Mouse (Mus musculus) embryonic facial prominence, embryonic 10.5 days (tissue): ENCODE measurements around the gene Phf2. TPM values are rescaled to one million over a fixed set of nuclear protein-coding genes. Genes with fewer than 3 reads are reported as not detected.

Experiments
- DNase-seq: peaks from one replicate; pipeline ENCODE4 v3.0.0-alpha.2; 2017; ENCODE audit warnings: low spot score
- H3K27ac ChIP-seq: fragments of 300-500 bp; sonication (generic); replicated peaks from 2 replicates; pipeline ENCODE4 v1.5.1; 2016; ENCODE audit warnings: mild to moderate bottlenecking
- H3K27me3 ChIP-seq: fragments of 300-500 bp; sonication (generic); replicated peaks from 2 replicates; pipeline ENCODE4 v1.6.1; 2016; ENCODE audit warnings: low read depth, mild to moderate bottlenecking; ENCODE audit not compliant: poor library complexity, severe bottlenecking
- H3K36me3 ChIP-seq: fragments of 300-500 bp; sonication (generic); replicated peaks from 2 replicates; pipeline ENCODE4 v1.6.1; 2016; ENCODE audit warnings: mild to moderate bottlenecking, moderate library complexity
- H3K4me1 ChIP-seq: fragments of 300-500 bp; sonication (generic); 2 replicates; pipeline ENCODE4 v1.6.1; 2016
- H3K4me3 ChIP-seq: fragments of 300-500 bp; sonication (generic); 2 replicates; pipeline ENCODE4 v1.5.1; 2016; ENCODE audit warnings: mild to moderate bottlenecking, moderate library complexity
- H3K9me3 ChIP-seq: fragments of 300-500 bp; sonication (generic); 2 replicates; pipeline ENCODE4 v1.6.1; 2016; ENCODE audit warnings: mild to moderate bottlenecking
- WGBS: fragments of 180-500 bp; shearing (Covaris S2); methylation state at CpG from one replicate; pipeline ENCODE4 v1.1.7; 2016; 5-methylcytosine and 5-hydroxymethylcytosine counted together
- polyA plus RNA-seq: library from polyadenylated mRNA; unstranded; fragments of >200 nt; fragmentation: Nextera tagmentation; extraction: Ambion mirVana; gene quantifications from 2 replicates; pipeline ENCODE4 v1.2.1, GENCODE M21; 2016

The Phf2 gene
- polyA plus RNA-seq, 1 experiment from 2014 or later: 8.1 TPM

- H3K36me3 ChIP-seq: no peaks in the 10 kb centered on the region
- H3K9me3 ChIP-seq: no peaks in the 10 kb centered on the region
- no peak overlapping the region for H3K27ac ChIP-seq
- H3K4me1 ChIP-seq: peaks cover 46% of the 10 kb centered on the region
- no peak for DNase-seq
- WGBS: 80% methylated on average over 8 of the region's 8 CpGs
- peaks cover 24% of the 10 kb centered on the region for H3K27me3 ChIP-seq
- no peak overlapping the region for H3K4me3 ChIP-seq
These were observed 86.2 kb downstream of the Phf2 start for GRCm38 (mm10) chr13:48784594-48785298.

GRCm38 (mm10) chr13:48784151-48784550, 86.8 kb downstream of the Phf2 start:
- Histone ChIP-seq H3K36me3 (no peaks in the 10 kb centered on the region), H3K4me3 (no peak overlapping the region), H3K27ac (peak overlapping the region; percentile 82; the same call in 1 of the 2 replicates), H3K9me3 (no peaks in the 10 kb centered on the region), H3K27me3 (peaks cover 24% of the 10 kb centered on the region), H3K4me1 (peaks cover 49% of the 10 kb centered on the region)
- DNase-seq: no peak
- 50% methylated on average over 8 of the region's 8 CpGs for WGBS

- Histone ChIP-seq H3K27me3 (peaks cover 29% of the 10 kb centered on the region), H3K4me1 (peaks cover 58% of the 10 kb centered on the region), H3K36me3 (no peaks in the 10 kb centered on the region), H3K9me3 (no peaks in the 10 kb centered on the region), H3K4me3 (peak overlapping the region; percentile 12; the same call in 1 of the 2 replicates), H3K27ac (peak overlapping the region; percentile 82)
- 32% methylated on average over 27 of the region's 27 CpGs for WGBS
- DNase-seq: peak; percentile 80
These were observed 87.9 kb downstream of the Phf2 start for GRCm38 (mm10) chr13:48782727-48783725.

- DNase-seq: peak; percentile 88
- Histone ChIP-seq H3K4me1 (peaks cover 61% of the 10 kb centered on the region), H3K9me3 (no peaks in the 10 kb centered on the region), H3K36me3 (no peaks in the 10 kb centered on the region), H3K4me3 (peak overlapping the region; percentile 31; the same call in 1 of the 2 replicates), H3K27me3 (peaks cover 29% of the 10 kb centered on the region), H3K27ac (peak overlapping the region; percentile 77)
- 31% methylated on average over 9 of the region's 9 CpGs for WGBS
These were observed 90.4 kb downstream of the Phf2 start for GRCm38 (mm10) chr13:48780345-48781010.

GRCm38 (mm10) chr13:48779592-48780344, 91.2 kb downstream of the Phf2 start:
- H3K36me3 ChIP-seq: no peaks in the 10 kb centered on the region
- WGBS: 25% methylated on average over 11 of the region's 11 CpGs
- H3K9me3 ChIP-seq: no peaks in the 10 kb centered on the region
- H3K27ac ChIP-seq: peak overlapping the region; percentile 77
- H3K27me3 ChIP-seq: peaks cover 35% of the 10 kb centered on the region
- H3K4me3 ChIP-seq: 0 out of 2 replicates have a peak overlapping the region, but pooled peaks have one; percentile 31
- peak; percentile 88 for DNase-seq
- peaks cover 61% of the 10 kb centered on the region for H3K4me1 ChIP-seq

- Histone ChIP-seq H3K27ac (no peak overlapping the region), H3K9me3 (no peaks in the 10 kb centered on the region), H3K36me3 (no peaks in the 10 kb centered on the region), H3K27me3 (peaks cover 35% of the 10 kb centered on the region), H3K4me3 (no peak overlapping the region), H3K4me1 (peaks cover 54% of the 10 kb centered on the region)
- DNase-seq: no peak
- WGBS: 55% methylated on average over 4 of the region's 4 CpGs
These were observed 92.8 kb downstream of the Phf2 start for GRCm38 (mm10) chr13:48778138-48778537.

GRCm38 (mm10) chr13:48774506-48774905, 96.4 kb downstream of the Phf2 start:
- H3K4me1 ChIP-seq: peaks cover 22% of the 10 kb centered on the region
- no peak overlapping the region for H3K4me3 ChIP-seq
- 75% methylated on average over 7 of the region's 7 CpGs for WGBS
- H3K36me3 ChIP-seq: no peaks in the 10 kb centered on the region
- no peak overlapping the region for H3K27ac ChIP-seq
- peaks cover 20% of the 10 kb centered on the region; the same call in 1 of the 2 replicates for H3K27me3 ChIP-seq
- no peaks in the 10 kb centered on the region for H3K9me3 ChIP-seq
- DNase-seq: no peak

- Histone ChIP-seq H3K9me3 (no peaks in the 10 kb centered on the region), H3K4me3 (no peak overlapping the region), H3K27me3 (peaks cover 24% of the 10 kb centered on the region), H3K36me3 (no peaks in the 10 kb centered on the region), H3K4me1 (peaks cover 12% of the 10 kb centered on the region), H3K27ac (no peak overlapping the region)
- no peak for DNase-seq
- WGBS: 81% methylated on average over 11 of the region's 11 CpGs
These were observed 102.8 kb downstream of the Phf2 start for GRCm38 (mm10) chr13:48768109-48768508.

GRCm38 (mm10) chr13:48763701-48764245, 107.1 kb downstream of the Phf2 start:
- no peaks in the 10 kb centered on the region for H3K36me3 ChIP-seq
- peaks cover 31% of the 10 kb centered on the region for H3K27me3 ChIP-seq
- WGBS: 39% methylated on average over 11 of the region's 11 CpGs
- no peak overlapping the region for H3K27ac ChIP-seq
- H3K4me3 ChIP-seq: no peak overlapping the region
- no peak for DNase-seq
- H3K4me1 ChIP-seq: peaks cover 15% of the 10 kb centered on the region
- H3K9me3 ChIP-seq: no peaks in the 10 kb centered on the region

GRCm38 (mm10) chr13:48760855-48761436, 110.0 kb downstream of the Phf2 start:
- no peak for DNase-seq
- H3K36me3 ChIP-seq: no peaks in the 10 kb centered on the region
- H3K27me3 ChIP-seq: peaks cover 22% of the 10 kb centered on the region
- peaks cover 24% of the 10 kb centered on the region for H3K4me1 ChIP-seq
- no peaks in the 10 kb centered on the region for H3K9me3 ChIP-seq
- WGBS: 86% methylated on average over 8 of the region's 8 CpGs
- no peak overlapping the region for H3K27ac ChIP-seq
- no peak overlapping the region for H3K4me3 ChIP-seq

GRCm38 (mm10) chr13:48756769-48757168, 114.2 kb downstream of the Phf2 start:
- WGBS: 64% methylated on average over 15 of the region's 15 CpGs

More at GRCm38 (mm10) chr13:48756769-48757168, 114.2 kb downstream of the Phf2 start:
- no peak for DNase-seq
- Histone ChIP-seq H3K4me3 (no peak overlapping the region), H3K36me3 (no peaks in the 10 kb centered on the region), H3K27ac (no peak overlapping the region; the same call in 1 of the 2 replicates), H3K4me1 (peaks cover 16% of the 10 kb centered on the region), H3K9me3 (no peaks in the 10 kb centered on the region), H3K27me3 (peaks cover 3% of the 10 kb centered on the region; the same call in 1 of the 2 replicates)
